Mouse (Mus musculus) hindbrain, embryonic 13.5 days (tissue): Measurements from ENCODE around the gene Tmprss11d. TPM values are rescaled to one million over a fixed set of nuclear protein-coding genes. Genes with fewer than 3 reads are reported as not detected.

Experiments
- ATAC-seq: fragments of 200-750 bp; cut with Nextera tagmentation; 2 replicates; pipeline ENCODE4 v1.8.0; 2017; ENCODE audit warnings: moderate TSS enrichment; ENCODE audit not compliant: low FRiP score
- H3K27ac ChIP-seq: fragments of 300-500 bp; sonication (generic); 2 replicates; pipeline ENCODE4 v1.5.1; 2015; ENCODE audit warnings: inconsistent platforms, mild to moderate bottlenecking, moderate library complexity
- H3K27me3 ChIP-seq: fragments of 300-500 bp; sonication (generic); 2 replicates; pipeline ENCODE4 v1.6.1; 2015; ENCODE audit warnings: mild to moderate bottlenecking, inconsistent platforms
- H3K36me3 ChIP-seq: fragments of 300-500 bp; sonication (generic); 2 replicates; pipeline ENCODE4 v1.6.1; 2015; ENCODE audit warnings: mild to moderate bottlenecking, inconsistent platforms
- H3K4me1 ChIP-seq: fragments of 300-500 bp; sonication (generic); replicated peaks from 2 replicates; pipeline ENCODE4 v1.6.1; 2015; ENCODE audit warnings: inconsistent platforms
- H3K4me2 ChIP-seq: fragments of 300-500 bp; sonication (generic); 2 replicates; pipeline ENCODE4 v1.6.1; 2015; ENCODE audit warnings: inconsistent platforms, mild to moderate bottlenecking, moderate library complexity
- H3K4me3 ChIP-seq: fragments of 300-500 bp; sonication (generic); 2 replicates; pipeline ENCODE4 v1.5.1; 2015; ENCODE audit warnings: mild to moderate bottlenecking, inconsistent platforms
- H3K9ac ChIP-seq: fragments of 300-500 bp; sonication (generic); 2 replicates; pipeline ENCODE4 v1.6.1; 2015; ENCODE audit warnings: mild to moderate bottlenecking, inconsistent platforms
- H3K9me3 ChIP-seq: fragments of 300-500 bp; sonication (generic); 2 replicates; pipeline ENCODE4 v1.6.1; 2016; ENCODE audit warnings: inconsistent platforms
- WGBS: fragments of 180-500 bp; shearing (Covaris S2); methylation state at CpG from one replicate; pipeline ENCODE4 v1.1.7; 2015; 5-methylcytosine and 5-hydroxymethylcytosine counted together
- polyA plus RNA-seq: library from polyadenylated mRNA; unstranded; fragments of >200 nt; fragmentation: Nextera tagmentation; extraction: Ambion mirVana; gene quantifications from 2 replicates; pipeline ENCODE4 v1.2.1, GENCODE M21; 2015

Tmprss11d gene
- polyA plus RNA-seq, 1 experiment from 2014 or later: not detected

DNA sequence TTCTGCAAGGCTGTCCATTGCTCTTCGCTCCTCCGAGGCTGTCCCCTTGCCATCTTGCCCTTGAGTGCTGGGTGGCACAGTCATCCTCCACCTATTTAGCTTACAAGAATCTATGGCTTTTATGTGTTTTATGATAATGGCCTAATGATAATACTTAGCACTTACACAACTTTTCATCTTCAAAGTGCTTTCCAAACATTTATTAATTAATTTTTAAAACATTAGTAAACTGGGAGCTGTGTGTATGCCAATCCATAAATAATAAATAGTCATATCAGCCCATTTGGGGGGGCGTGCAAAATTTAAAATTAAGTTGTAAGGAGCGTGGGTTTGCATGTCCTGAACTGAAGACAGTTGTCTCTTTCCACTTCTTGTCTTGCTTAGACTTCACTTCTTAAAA lies 84.0 kb downstream of the Tmprss11d start, which contains the start of gene Tmprss11c:
TSS of gene Tmprss11c (minus strand) at position 101 of the 400 bp plus-strand sequence.
- no peak within 1 kb of the TSS for H3K9ac ChIP-seq
- no peak within 1 kb of the TSS for H3K4me3 ChIP-seq
- no peak within 1 kb of the TSS for H3K4me2 ChIP-seq
- H3K27ac ChIP-seq: no peak within 1 kb of the TSS
- H3K4me1 ChIP-seq: no peaks in the 10 kb centered on the region
- H3K36me3 ChIP-seq: no peaks in the 10 kb centered on the region
- ATAC-seq: no peak
- no peaks in the 10 kb centered on the region for H3K27me3 ChIP-seq
- WGBS: 91% methylated on average over 4 of the region's 4 CpGs
- H3K9me3 ChIP-seq: no peaks in the 10 kb centered on the region

Other genes starting within 250 kb of the Tmprss11d start
- gene Uba6, start 200.6 kb downstream of the Tmprss11d start, polyA plus RNA-seq: 13.6 and 14.1 TPM in 2 replicates
- not detected in 2 replicates for gene Gnrhr, start 175.5 kb downstream of the Tmprss11d start, polyA plus RNA-seq
- gene Tmprss11c, start 84.1 kb downstream of the Tmprss11d start, polyA plus RNA-seq: not detected in 2 replicates
- gene Tmprss11a, start 95.6 kb upstream of the Tmprss11d start, polyA plus RNA-seq: not detected in 2 replicates
- not detected in 2 replicates for gene Tmprss11g, start 145.2 kb upstream of the Tmprss11d start, polyA plus RNA-seq